Mouse (Mus musculus): Measurements from ENCODE around the gene Epn3.

The Epn3 gene

DNA sequence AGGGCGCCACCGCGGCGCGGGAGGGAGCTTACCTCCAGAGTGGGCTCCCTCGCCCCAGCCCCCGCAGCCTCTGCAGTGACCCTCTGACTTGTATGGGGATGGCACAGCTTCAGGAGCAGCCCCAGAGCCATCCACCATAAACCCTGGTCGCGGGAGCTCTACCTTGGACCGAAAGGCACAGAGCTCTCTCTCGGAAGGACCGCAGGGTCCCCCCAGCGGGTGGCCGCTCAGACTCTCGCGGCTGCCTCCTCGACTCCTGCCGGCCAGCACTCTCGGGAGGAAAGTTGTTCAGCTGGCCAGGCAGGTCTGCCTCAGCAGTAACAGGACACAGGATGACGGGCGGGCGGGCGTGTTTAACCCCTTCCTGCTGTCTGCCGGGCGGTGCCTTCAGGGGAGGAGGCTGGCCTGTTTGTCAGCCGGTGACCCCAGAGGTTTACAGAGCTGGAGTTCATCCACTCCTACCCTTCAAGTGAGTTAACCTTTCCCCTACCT lies at the start of gene Epn3:
Epn3 (minus strand) TSS at position 314 of the 492 bp plus-strand sequence.
- DNase-seq, result peak; percentile 65 to 85

DNA sequence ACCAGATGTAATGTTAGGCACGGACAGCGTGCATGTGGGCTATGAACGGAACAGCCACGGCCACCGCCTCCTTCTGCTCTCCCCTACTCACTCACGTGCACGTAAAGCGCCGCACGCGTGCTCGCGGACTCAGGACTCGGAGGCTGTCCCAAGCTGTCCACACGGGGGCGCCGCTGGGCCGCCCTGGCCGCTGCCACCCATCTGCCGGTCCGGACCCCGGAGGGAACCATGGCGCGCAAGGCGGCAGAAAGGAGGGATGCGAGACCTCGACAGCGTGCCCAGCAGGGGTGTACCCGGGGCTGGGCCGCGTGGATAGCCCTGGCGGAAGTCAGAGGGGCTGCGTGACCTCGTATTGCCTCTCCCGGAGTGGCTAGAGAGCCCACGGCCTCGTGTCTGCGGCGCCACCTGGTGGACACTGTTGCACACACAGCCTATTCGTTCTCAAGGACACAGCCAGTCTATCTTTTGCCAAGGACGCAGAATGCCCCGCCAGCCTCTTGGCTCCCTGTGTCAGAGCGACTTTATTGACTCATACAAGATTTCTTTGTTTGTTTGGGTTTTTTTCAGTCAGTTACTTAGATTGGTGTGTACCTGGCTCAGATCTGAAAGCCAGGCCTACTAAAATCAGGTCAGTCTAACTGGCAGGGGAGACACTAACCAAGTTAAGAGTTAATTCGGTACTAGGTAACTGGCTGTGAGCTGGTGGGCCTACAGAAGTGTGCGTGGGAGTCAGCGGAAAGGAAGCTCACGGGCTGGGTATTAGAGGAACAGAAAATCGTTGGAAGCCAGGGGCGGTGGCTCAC lies 49.3 kb upstream of the Epn3 start, which contains the start of gene Rsad1:
Rsad1 (minus strand) TSS at position 368 of the 803 bp plus-strand sequence.
- DNase-seq, result peak; percentile 95 to 97

DNA sequence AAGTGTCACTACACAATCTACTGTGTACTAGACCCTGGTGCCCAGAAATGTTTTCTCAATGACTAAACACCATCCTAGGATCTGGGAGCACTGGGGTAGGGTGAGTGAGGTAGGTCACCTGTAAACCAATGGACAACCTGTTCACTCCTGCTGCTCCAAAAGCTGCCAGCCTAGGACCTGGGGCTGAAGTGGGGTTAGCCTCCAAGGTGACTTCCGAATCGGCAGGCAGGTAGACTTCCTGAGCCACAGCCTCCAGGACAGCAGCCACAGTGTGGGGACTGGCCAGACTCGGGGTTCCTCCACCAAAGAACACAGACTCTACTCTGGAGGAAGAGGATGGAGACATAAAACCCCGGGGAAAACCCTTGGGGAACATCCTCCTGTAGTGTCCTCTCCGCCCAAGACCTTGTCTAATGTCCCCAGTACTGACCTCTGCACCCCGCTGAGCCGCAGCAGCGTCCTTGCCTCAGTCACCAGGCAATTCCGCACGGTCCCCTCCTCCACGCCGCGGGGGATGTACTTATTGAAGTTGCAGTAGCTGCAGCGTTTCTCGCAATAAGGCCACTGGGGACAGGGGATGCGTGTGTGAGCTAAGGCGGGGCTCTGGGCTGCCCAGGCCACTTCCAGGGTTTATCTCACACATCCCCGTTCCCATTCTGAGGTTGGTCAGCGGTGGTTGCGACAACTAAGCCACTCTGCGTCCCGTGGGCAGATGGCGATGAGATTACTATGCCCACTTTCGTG lies 48.4 kb upstream of the Epn3 start:
- peak; percentile 47 to 81 for DNase-seq

DNA sequence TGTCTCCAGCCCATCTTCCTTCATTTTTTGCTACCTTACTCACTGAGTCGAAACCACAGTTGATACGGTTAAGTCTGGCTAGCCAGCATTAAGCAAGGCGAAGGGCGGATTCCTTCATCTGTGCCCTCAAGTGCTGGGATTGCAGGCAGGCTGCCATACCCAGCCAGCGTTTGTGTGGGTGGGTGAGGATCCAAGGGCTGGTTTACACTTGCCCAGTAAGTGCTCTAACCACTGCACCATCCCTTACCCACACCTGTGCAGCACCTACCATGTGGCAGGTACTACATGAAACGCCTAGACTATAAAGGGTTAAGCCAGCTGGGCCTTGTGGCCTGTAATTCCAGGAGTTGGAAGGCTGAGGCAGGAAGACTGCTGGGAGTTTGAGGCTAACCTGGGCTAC lies 47.5 kb upstream of the Epn3 start:
- no peak for DNase-seq

DNA sequence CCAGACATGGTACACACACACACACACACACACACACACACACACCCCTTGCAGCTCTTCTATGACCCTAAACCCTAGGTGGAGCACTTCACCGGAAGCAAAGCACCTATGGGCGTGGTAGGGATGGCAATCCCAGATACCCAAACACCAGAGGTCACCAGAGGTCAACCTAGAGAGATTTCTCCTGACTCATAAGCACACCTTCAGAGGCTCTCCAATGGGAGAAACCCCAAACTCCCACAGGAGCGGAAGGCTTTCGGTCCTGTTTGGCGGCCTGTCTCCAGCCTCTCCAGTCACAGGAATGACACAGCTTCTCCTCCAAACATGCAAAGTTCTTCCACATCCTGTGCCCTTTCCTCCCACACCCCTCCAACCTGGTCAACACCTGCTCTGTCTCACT lies 46.6 kb upstream of the Epn3 start:
- peak in 1 of 2 experiments; percentile 30 for DNase-seq

DNA sequence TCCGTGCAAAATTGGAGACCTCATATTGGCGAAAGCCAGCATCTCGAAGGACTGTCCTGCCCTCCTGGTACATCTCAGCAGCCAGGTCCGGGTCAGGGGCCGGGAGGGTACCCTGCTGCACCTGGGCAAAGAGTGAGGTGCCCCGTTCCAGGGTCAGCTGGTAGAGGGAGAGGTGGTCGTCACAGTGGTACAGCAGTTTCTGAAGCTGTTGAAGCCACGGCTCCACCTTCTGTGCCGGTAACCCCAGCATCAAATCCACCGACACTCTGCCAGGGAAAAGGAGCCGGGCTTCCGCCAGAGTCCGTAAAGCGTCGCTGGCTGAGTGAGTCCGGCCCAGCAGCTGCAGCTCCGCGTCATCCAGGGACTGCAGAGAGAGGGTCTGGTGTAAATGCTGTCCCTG lies 44.6 kb upstream of the Epn3 start:
- peak in 1 of 2 experiments; percentile 40 for DNase-seq

DNA sequence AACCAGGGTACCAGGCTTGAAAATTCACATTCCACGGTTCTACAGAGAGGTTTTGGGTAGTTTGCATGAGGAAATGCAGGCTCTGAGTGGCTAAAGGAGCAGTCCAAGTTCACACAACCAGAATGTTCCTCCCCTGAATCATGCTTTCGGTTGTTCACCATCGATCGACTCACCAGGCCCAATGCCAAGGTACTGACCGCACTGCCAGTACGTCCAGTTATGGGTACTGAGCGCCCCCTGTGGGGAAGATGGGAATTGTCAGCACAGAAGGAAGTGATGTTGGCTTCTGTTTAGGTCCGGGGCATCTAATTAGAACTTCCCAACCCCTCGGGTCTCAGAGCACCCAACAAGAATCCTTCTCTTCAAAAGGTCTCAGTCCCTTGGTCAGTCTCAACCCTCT lies 44.2 kb upstream of the Epn3 start:
- DNase-seq, result peak; percentile 95 to 99

DNA sequence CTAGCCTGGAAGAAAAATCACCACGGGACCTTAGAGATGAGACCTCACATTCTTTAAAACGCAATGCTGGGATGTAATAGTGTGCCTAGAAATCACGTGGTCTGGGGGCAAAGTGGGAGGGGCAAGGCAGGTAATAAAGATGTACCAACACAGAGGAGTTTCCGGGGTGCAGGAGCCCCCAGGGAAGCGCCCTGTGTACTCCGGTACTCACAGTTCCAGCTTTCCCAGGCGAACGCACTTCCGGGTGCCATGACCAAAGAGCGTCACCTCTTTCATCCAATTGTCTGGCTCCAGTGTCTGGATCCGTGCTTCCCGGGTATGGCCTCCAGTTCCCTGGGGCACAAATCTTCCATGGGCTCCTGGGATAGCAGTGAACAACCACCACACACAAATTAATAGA lies 43.6 kb upstream of the Epn3 start:
- no peak for DNase-seq

DNA sequence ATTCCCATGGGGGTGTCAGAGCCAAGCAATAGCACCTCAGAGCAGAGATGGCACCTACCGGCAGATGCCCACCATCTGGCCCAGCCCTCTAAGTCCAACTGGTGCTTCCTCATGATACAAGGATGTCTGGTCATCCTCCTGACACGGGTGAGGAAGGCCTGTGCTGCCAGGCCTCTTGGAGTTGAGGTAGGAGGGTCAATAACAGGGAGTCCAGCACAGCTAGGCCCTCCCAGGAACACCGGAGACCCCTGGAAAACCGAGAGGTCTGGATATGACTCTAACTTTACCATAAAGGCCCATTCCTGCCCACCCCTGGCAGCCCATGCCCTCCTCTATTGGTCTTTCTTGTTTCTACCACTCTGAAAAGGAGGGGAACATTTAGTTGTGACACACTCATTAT lies 42.6 kb upstream of the Epn3 start:
- DNase-seq, result peak in 1 of 2 experiments; percentile 25

DNA sequence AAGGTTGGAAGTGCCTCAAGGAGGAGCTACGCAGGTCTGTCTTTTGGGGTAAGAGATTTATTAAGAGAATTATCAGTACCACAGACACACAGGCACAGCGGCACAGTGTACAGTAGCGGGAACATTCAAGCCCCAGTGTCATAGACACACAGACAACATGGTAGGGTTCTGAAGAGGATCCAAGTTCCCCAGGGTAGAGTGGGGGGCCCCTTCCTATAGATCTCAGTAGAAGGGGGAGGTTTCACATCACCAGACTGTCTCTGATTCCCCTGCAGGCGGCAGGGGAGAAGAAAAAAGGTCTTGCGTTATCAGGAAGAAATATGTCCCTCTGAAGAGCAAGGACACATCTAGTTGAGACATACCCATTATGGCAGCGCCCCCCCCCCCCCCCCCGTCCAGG lies 40.0 kb upstream of the Epn3 start:
- no peak for DNase-seq

DNA sequence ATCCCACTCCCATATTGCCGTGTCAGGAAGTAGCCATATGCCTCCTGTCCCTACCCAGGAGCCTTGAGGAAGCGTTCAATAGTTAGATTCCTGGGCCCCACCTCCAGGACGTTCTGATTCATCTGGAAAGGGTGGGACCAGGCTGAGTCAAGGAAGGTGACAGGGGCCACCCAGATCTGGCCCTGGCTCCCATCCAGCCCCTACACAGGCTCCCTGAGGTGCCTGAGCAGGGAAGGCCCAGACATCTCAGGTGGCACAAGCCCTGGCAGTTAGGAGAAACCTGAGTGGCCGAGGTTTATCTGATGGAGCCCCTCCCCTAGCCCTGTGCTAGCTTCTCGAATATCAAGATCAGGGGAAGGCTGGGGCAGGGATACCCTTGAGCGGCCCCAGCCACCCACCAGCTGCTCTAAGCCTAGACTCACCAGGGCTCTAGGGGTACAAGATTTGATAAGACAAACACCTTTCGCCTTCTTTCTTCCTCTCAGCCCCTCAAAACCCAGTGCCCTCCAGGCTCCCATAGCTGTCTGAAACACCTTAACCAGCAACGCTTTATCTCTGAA lies 39.0 kb upstream of the Epn3 start:
- no peak for DNase-seq

DNA sequence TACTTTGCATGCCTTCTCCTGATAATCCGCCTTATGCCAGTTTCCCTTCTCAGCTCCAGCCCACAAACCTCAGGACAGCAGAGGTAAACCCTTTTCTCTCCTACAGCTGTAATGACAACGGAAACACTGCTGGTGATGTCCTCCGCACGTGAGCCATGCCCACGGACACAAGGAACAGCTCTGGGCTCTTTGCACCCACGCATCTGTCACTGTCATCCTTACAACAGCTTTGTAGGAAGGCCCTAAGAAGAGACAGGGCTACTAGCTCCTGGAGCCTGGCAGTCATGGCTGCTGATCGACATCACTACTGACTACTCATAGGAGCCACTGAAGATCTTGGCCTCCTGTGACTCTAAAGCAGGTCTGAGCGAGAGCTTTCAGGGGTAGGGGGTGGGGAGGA lies 33.4 kb upstream of the Epn3 start:
- no peak for DNase-seq

DNA sequence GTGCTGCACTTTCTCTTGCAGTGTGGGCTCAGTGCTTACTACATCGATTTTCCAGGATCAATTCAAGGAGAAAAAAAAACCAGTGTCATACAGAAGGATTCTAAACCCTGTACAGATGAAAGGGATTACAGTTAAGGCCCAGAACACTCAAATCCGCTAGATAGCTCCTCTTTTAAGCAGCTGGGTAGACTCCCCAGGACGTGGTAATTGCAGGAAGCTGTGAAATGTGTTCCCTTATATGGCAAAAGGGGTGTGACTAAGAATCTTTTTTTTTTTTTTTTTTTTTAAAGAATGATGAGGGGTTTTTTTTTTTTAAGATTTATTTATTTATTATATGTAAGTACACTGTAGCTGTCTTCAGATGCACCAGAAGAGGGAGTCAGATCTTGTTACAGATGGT lies 29.1 kb upstream of the Epn3 start:
- DNase-seq, result no peak

DNA sequence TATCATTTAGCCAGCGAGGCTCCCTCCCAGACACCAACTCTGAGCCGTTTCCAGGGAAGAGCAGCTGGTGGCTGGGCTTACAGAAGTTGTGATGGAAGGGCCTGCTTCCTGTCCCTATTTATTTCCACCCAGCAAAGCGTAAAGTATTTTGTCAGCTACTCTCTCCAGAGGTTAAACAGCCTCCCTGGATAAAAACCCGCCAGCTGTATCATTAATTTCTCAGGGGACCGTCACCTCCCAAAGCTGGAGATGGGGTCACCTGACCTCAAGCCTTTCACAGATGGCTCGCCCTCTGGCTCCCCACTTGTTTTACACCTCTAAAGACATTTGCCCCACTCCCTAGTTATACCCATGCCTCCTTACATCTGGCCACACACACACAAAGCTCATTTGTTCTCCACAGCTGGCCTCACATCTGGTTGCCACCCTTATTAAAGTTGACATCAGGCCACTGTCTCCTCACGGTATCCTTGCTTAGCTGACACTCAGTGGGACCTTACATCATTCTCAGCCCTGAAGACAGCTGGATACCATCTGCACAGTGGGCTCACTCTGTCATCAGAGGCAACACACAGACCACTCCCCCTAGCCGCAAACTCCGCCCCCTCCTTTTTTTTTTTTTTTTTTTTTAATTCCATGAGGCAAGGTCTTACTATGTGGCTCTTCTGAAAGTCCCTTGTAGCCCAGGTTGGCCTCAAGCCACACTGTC lies 26.6 kb upstream of the Epn3 start:
- DNase-seq, result no peak

DNA sequence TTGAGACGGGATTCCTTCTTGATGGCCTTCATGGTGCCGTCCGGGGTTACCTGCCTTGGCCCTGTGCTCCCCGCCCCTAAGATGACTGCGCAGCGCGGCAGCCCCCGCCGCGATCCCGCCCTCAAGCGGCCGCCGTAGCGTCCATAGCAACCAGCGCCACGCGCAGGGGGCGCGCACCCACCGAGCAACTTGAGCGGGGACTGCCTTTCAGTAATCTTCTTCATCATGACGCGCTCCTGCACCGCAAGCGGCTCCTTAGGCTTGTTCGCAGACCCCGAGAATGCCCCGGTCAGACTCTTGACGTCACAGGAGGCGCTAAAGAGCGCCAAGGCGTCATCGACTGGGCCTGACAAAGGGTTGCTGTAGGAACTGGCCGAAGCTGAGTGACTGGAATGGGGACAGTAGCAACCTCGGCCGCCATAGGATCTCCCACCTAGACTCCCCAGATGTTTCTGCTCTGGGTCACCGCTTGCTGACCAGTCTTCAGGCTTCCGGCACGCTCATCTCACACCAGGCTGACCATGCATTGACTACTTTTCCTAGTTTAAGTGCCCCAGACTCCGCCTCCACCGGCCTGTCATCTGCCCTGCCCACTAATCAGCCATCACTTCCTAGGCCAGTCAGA lies 21.6 kb upstream of the Epn3 start, which contains the start of gene Mycbpap:
Mycbpap (minus strand) TSS at position 524 of the 625 bp plus-strand sequence.
- peak; percentile 64 to 78 for DNase-seq

DNA sequence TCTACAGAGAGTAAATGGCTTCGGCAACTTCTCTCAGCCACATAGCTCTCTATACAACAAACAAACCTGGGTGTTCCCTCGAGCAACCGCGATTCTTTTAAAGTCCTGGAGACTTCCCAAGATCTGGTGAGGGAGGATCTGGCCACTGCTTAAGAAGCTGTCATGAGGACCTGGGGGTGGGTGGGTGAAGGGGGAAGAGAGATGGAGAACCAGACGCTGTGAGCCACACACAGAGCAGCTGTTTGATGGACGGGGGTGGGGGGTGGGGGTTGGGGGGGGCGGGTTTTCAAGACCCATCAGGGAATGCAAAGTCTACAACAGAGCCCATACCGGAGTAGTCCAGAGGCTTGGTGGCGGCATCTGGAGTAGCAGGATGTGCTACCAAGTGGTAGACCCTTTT lies 13.7 kb upstream of the Epn3 start:
- no peak for DNase-seq

DNA sequence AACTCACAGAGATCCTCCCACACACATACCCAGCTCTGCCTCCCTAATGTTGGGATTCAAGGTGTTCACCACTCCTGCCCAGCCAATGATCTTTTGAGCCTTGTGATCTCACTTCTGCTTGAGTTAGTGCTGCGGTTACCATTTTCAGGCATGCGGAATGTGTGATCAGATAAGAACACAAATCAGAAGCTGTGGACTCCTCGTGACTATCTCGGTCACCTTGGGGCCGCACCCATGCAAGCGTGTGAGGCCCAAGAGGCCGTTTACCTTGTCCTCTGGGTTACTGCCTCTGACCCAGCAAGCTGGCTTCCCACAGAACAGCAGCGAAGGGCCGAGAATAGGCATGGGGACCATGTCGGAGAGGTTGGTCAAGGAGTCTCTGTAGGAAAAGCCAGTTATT lies 9.2 kb upstream of the Epn3 start:
- peak in 1 of 2 experiments; percentile 72 for DNase-seq

DNA sequence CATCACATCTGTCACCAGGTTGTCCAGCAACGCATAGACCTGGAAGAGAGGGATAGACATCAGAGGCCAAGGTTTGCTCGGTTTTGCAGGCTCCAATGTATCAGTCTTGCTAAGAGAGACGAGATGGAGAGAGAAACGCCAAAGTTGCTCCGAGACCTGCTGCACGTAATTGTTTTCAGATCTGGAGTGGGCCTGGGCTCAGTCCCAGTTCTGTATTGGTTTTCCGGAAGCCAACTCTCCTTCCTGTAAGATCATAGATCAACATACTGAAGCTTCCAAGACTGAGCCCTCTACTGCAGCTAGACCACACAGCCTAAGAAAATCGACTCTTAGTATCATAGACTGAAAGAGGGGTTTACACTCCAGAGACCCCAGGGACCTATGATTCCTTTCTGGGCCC lies 1.7 kb upstream of the Epn3 start:
- no peak for DNase-seq

DNA sequence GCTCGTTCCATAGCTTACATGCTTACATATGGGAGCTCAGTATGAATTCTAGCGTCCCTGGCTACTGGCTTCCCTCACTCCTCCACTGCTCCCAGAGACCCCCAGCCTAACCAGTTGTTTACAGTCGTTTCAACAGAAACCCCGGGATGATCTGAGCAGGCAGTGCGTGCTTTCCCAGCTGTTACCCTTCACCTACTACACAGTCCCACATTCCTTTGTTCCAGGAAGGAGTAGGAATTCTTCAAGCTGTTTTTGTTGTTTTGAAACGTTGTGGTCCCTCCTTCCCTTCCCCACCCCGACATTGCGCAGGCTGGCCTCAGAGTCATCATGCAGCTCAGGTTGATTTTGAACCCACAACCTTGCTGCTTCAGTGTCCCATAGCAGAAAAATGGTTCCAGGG lies 588 bp upstream of the Epn3 start:
- DNase-seq, result no peak

DNA sequence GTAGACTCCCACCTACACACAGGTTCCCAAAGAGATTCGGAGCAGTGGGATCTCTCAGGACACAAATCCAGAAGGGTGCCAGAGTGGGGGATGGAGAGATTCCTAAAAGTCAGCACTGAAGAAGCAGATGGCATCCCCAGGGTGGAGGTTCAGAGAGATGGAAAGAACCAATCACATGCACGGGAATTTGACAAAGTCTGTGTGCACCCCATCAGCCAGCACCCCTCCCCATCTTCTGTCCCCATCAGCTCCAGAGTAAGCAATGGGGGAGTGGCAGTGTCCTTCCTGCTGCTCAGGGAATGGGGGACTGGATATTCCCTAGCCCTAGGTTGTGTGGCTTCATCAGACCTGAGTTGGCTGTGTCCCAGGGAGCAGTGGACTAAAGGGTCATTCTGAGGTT lies 739 bp downstream of the Epn3 start:
- no peak for DNase-seq

DNA sequence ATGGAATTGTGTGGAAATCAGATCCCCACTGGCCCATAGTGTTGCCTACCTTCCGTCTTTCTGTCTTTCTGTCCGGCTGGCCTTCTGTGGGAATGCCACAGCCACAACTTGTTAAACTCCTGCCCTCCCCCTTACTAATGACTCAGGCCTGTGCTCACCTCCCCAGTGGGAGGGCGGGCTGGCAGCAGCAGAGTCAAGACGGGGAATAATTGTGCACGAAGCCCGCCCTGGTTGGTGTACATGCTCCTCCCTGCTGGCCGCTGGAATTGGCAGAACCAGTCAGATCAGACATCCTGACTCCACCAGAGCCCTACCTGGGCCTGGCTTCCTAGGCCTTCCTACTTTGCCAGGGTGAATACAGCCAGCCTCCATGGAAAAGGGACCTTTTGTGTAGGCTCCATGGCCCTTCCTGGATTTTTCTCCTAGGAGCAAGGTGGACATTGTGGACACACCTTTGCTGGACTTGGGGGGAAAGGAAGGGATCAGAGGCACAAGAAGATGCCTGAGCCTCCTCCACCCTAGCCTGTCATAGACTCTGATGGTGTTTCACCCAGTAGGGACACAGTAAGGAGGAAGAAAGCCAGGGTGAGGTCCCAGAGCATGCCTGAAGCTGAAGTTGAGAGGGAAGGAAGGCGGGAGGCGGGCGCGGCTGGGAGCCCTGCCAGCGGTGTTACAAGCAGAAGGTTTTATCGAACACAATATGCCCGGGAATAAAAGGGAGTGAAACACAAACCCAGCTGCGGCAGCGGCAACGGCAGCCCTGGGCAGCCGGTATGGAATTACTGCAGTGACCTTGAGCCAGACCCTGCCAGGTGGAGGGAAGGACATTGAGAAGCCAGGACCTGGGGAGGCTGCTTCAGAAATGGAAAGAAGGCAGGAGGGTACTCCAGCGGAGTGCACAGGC lies 1.4 kb downstream of the Epn3 start:
- DNase-seq, result peak; percentile 71 to 92

Data from kidney, postnatal 25 days (tissue).